Mouse (Mus musculus) heart, postnatal 0 days (tissue): Measurements from ENCODE around the gene Cadps2. TPM values are rescaled to one million over a fixed set of nuclear protein-coding genes. Genes with fewer than 3 reads are reported as not detected.

ENCODE experiments used
- ATAC-seq: fragments of 200-750 bp; cut with Nextera tagmentation; 2 replicates; pipeline ENCODE4 v1.8.0; 2017; ENCODE audit warnings: low read depth, moderate number of reproducible peaks, moderate library complexity; ENCODE audit not compliant: insufficient read depth
- DNase-seq: peaks from one replicate; pipeline ENCODE4 v3.0.0-alpha.2; 2016; ENCODE audit warnings: low spot score
- H3K27ac ChIP-seq: fragments of 300-500 bp; sonication (generic); 2 replicates; pipeline ENCODE4 v1.5.1; 2014; ENCODE audit warnings: low read depth, mild to moderate bottlenecking
- H3K27me3 ChIP-seq: fragments of 300-500 bp; sonication (generic); 2 replicates; pipeline ENCODE4 v1.6.1; 2014; ENCODE audit warnings: low read length, mixed read lengths; ENCODE audit not compliant: control insufficient read depth, insufficient read depth
- H3K36me3 ChIP-seq: fragments of 300-500 bp; sonication (generic); replicated peaks from 2 replicates; pipeline ENCODE4 v1.6.1; 2014; ENCODE audit warnings: low read length, mixed read lengths; ENCODE audit not compliant: control insufficient read depth, insufficient read depth
- H3K4me1 ChIP-seq: fragments of 300-500 bp; sonication (generic); 2 replicates; pipeline ENCODE4 v1.6.1; 2014; ENCODE audit warnings: antibody characterized with exemption; ENCODE audit not compliant: control insufficient read depth, insufficient read depth
- H3K4me2 ChIP-seq: fragments of 300-500 bp; sonication (generic); 2 replicates; pipeline ENCODE4 v1.6.1; 2014; ENCODE audit warnings: low read depth, mild to moderate bottlenecking, low read length, moderate library complexity
- H3K4me3 ChIP-seq: fragments of 300-500 bp; sonication (generic); 2 replicates; pipeline ENCODE4 v1.5.1; 2014; ENCODE audit warnings: low read depth, low read length
- H3K9ac ChIP-seq: fragments of 300-500 bp; sonication (generic); replicated peaks from 2 replicates; pipeline ENCODE4 v1.6.1; 2014; ENCODE audit warnings: low read depth, low read length, mixed read lengths
- H3K9me3 ChIP-seq: fragments of 300-500 bp; sonication (generic); replicated peaks from 2 replicates; pipeline ENCODE4 v1.6.1; 2016; ENCODE audit warnings: low read length; ENCODE audit not compliant: control insufficient read depth
- CTCF ChIP-seq: IDR thresholded peaks from 2 replicates; pipeline ENCODE4 v1.5.1; 2016; ENCODE audit warnings: antibody characterized with exemption, control low read depth, low read depth
- EP300 ChIP-seq: IDR thresholded peaks from 2 replicates; pipeline ENCODE4 v1.6.1; 2016; ENCODE audit warnings: antibody characterized with exemption, low read depth
- WGBS: fragments of 180-500 bp; shearing (Covaris S2); extraction: QIAGEN DNeasy Blood & Tissue Kit; methylation state at CpG from one replicate; pipeline ENCODE4 v1.1.7; 2014; 5-methylcytosine and 5-hydroxymethylcytosine counted together
- polyA plus RNA-seq: library from polyadenylated mRNA; unstranded; fragments of >200 nt; fragmentation: Nextera tagmentation; extraction: Ambion mirVana; gene quantifications from 2 replicates; pipeline ENCODE4 v1.2.1, GENCODE M21; 2015
- total RNA-seq: library from RNA; depleted of rRNA; stranded (reverse); fragments of >200 nt; gene quantifications from 2 replicates; pipeline ENCODE4 v1.2.3, GENCODE M21; 2014; ENCODE audit warnings: low replicate concordance

The Cadps2 gene
- total and polyA plus RNA-seq, 2 experiments from 2014 or later, result 0.44 to 1.8 TPM

- DNase-seq (no peak), ATAC-seq (no peak)
- TF ChIP-seq CTCF, result no peak
- no peak for TF ChIP-seq EP300
- no peak within 1 kb of the TSS for H3K9ac ChIP-seq
- no peaks in the 10 kb centered on the region for H3K36me3 ChIP-seq
- H3K4me1 ChIP-seq, result no peaks in the 10 kb centered on the region
- no peaks in the 10 kb centered on the region for H3K9me3 ChIP-seq
- H3K4me2 ChIP-seq, result no peak within 1 kb of the TSS
- H3K4me3 ChIP-seq, result no peak within 1 kb of the TSS
- H3K27ac ChIP-seq, result no peak within 1 kb of the TSS
- WGBS, result 80% methylated on average over 2 of the region's 2 CpGs
- H3K27me3 ChIP-seq, result no peaks in the 10 kb centered on the region
These were observed 189.0 kb downstream of the Cadps2 start, which contains the start of gene Rnf133 for GRCm38 (mm10) chr6:23650205-23650604. Gene Rnf133 (minus strand): TSS chr6:23650305.

GRCm38 (mm10) chr6:23648732-23649131, 190.5 kb downstream of the Cadps2 start:
- no peak for TF ChIP-seq EP300
- TF ChIP-seq CTCF, result no peak
- DNase-seq (no peak), ATAC-seq (no peak)
- H3K4me3 ChIP-seq, result no peak overlapping the region
- no peaks in the 10 kb centered on the region for H3K9me3 ChIP-seq
- H3K4me2 ChIP-seq, result no peak overlapping the region
- H3K4me1 ChIP-seq, result no peaks in the 10 kb centered on the region
- no peaks in the 10 kb centered on the region for H3K36me3 ChIP-seq
- 61% methylated on average over 8 of the region's 8 CpGs for WGBS
- no peak overlapping the region for H3K9ac ChIP-seq
- H3K27ac ChIP-seq, result no peak overlapping the region
- H3K27me3 ChIP-seq, result no peaks in the 10 kb centered on the region

GRCm38 (mm10) chr6:23647627-23648247, 191.5 kb downstream of the Cadps2 start:
- Histone ChIP-seq H3K27ac (0 out of 2 replicates have a peak overlapping the region, but pooled peaks have one; percentile 15), H3K4me3 (no peak overlapping the region), H3K9ac (no peak overlapping the region), H3K36me3 (no peaks in the 10 kb centered on the region), H3K4me1 (no peaks in the 10 kb centered on the region), H3K4me2 (no peak overlapping the region), H3K9me3 (no peaks in the 10 kb centered on the region), H3K27me3 (no peaks in the 10 kb centered on the region)
- no peak for TF ChIP-seq CTCF
- no peak for TF ChIP-seq EP300
- ATAC-seq, result no peak
- no peak for DNase-seq
- WGBS, result 51% methylated on average over 7 of the region's 7 CpGs

GRCm38 (mm10) chr6:23637081-23637480, 202.1 kb downstream of the Cadps2 start:
- H3K36me3 ChIP-seq, result no peaks in the 10 kb centered on the region
- H3K4me1 ChIP-seq, result no peaks in the 10 kb centered on the region
- H3K27me3 ChIP-seq, result no peaks in the 10 kb centered on the region
- H3K27ac ChIP-seq, result no peak overlapping the region
- no peak overlapping the region for H3K9ac ChIP-seq
- 61% methylated on average over 3 of the region's 3 CpGs for WGBS
- TF ChIP-seq EP300 (no peak), CTCF (no peak)
- no peak overlapping the region for H3K4me3 ChIP-seq
- H3K9me3 ChIP-seq, result no peaks in the 10 kb centered on the region
- H3K4me2 ChIP-seq, result no peak overlapping the region
- DNase-seq (no peak), ATAC-seq (no peak)

- 76% methylated on average over 3 of the region's 3 CpGs for WGBS
- H3K36me3 ChIP-seq, result no peaks in the 10 kb centered on the region
- no peaks in the 10 kb centered on the region for H3K9me3 ChIP-seq
- DNase-seq, result no peak
- no peaks in the 10 kb centered on the region for H3K4me1 ChIP-seq
- H3K27me3 ChIP-seq, result no peaks in the 10 kb centered on the region
- H3K4me3 ChIP-seq, result no peak overlapping the region
- H3K4me2 ChIP-seq, result no peak overlapping the region
- ATAC-seq, result no peak
- no peak overlapping the region for H3K9ac ChIP-seq
- H3K27ac ChIP-seq, result no peak overlapping the region
- TF ChIP-seq CTCF (no peak), EP300 (no peak)
These were observed 204.0 kb downstream of the Cadps2 start for GRCm38 (mm10) chr6:23635208-23635607.

GRCm38 (mm10) chr6:23634016-23634415, 205.2 kb downstream of the Cadps2 start:
- TF ChIP-seq CTCF (no peak), EP300 (no peak)
- no peak for ATAC-seq

More at GRCm38 (mm10) chr6:23634016-23634415, 205.2 kb downstream of the Cadps2 start:
- no peaks in the 10 kb centered on the region for H3K36me3 ChIP-seq
- no peak for DNase-seq
- no peaks in the 10 kb centered on the region for H3K9me3 ChIP-seq
- H3K27me3 ChIP-seq, result no peaks in the 10 kb centered on the region
- no peak overlapping the region for H3K9ac ChIP-seq
- no peaks in the 10 kb centered on the region for H3K4me1 ChIP-seq
- WGBS, result 83% methylated on average over 9 of the region's 9 CpGs
- H3K27ac ChIP-seq, result no peak overlapping the region
- H3K4me3 ChIP-seq, result no peak overlapping the region
- no peak overlapping the region for H3K4me2 ChIP-seq
